8 mouse cellular contexts compared by ENCODE assay signal in genomic region chrX:133734984-133735383, GRCm38 (mm10). TPM values are rescaled to one million over a fixed set of nuclear protein-coding genes. Genes with fewer than 3 reads are reported as not detected.
A peak's percentile ranks its signal among the peaks of the same experiment; 100 is the strongest.
DNase-seq lines count a peak whose midpoint lies in the region; ATAC-seq and TF ChIP-seq lines count a peak whose summit lies in the region.

No protein-coding gene starts in this region.

- H3K4me3 ChIP-seq in liver, embryonic 12.5 days = no peak overlapping the region
- H3K4me3 ChIP-seq in kidney, postnatal 0 days (replicated peaks; ENCODE audit: low read depth, low read length) = no peak overlapping the region

- H3K4me2 ChIP-seq in liver, embryonic 12.5 days = no peak overlapping the region
- no peak overlapping the region for H3K4me2 ChIP-seq in kidney, postnatal 0 days (ENCODE audit: low read length)

- peak; percentile 15 for DNase-seq in CD4-positive, CD25-positive, alpha-beta regulatory T cell, adult 2 months (ENCODE audit: low read depth, low spot score)
- DNase-seq in liver = peak; percentile 5
- peak; percentile 6 for DNase-seq in brain, embryonic 14.5 days (ENCODE audit: low read depth)
- peak; percentile 18 for DNase-seq in kidney, postnatal 0 days (ENCODE audit: low spot score)
- DNase-seq in mesoderm, embryonic 11.5 days (ENCODE audit: low read depth, low spot score) = peak; percentile 26
- DNase-seq in Muller cell, postnatal 12 days (ENCODE audit: inconsistent ontology term) = no peak

- no peaks in the 10 kb centered on the region for H3K9me3 ChIP-seq in liver, embryonic 12.5 days (replicated peaks)
- no peaks in the 10 kb centered on the region for H3K9me3 ChIP-seq in kidney, postnatal 0 days (replicated peaks; ENCODE audit: low read length)

- H3K36me3 ChIP-seq in liver, embryonic 12.5 days = no peaks in the 10 kb centered on the region
- H3K36me3 ChIP-seq in kidney, postnatal 0 days (ENCODE audit: insufficient read depth, low read length) = no peaks in the 10 kb centered on the region

- no peak for ATAC-seq in CD4-positive, CD25-positive, alpha-beta regulatory T cell, adult 4 months
- ATAC-seq in liver, embryonic 12.5 days = no peak
- ATAC-seq in kidney, postnatal 0 days (replicated peaks; ENCODE audit: low FRiP score, low read depth) = no peak

- H3K27ac ChIP-seq in liver, embryonic 12.5 days = no peak overlapping the region
- H3K27ac ChIP-seq in kidney, postnatal 0 days = no peak overlapping the region

- TF ChIP-seq POLR2A in brain, embryonic 14.5 days (IDR thresholded peaks at IDR 0.05; ENCODE audit: borderline replicate concordance, extremely low read depth, insufficient read depth, insufficient read length, poor library complexity, severe bottlenecking) = no peak

- H3K9ac ChIP-seq in liver, embryonic 12.5 days = no peak overlapping the region
- no peak overlapping the region for H3K9ac ChIP-seq in kidney, postnatal 0 days (ENCODE audit: low read depth, low read length)

- H3K27me3 ChIP-seq in liver, embryonic 12.5 days (replicated peaks) = no peaks in the 10 kb centered on the region
- H3K27me3 ChIP-seq in kidney, postnatal 0 days (ENCODE audit: insufficient read depth, low read length) = no peaks in the 10 kb centered on the region

- 29% methylated on average over 6 of the region's 6 CpGs for WGBS in liver, embryonic 12.5 days (ENCODE audit: insufficient replicate concordance)
- WGBS in kidney, postnatal 0 days = 59% methylated on average over 6 of the region's 6 CpGs

- TF ChIP-seq CTCF in brain, embryonic 14.5 days (IDR thresholded peaks at IDR 0.05; ENCODE audit: borderline replicate concordance, extremely low read depth, insufficient read depth, insufficient read length) = peak; percentile 55; the same call in 1 of the 2 replicates
- TF ChIP-seq CTCF in kidney, postnatal 0 days (IDR thresholded peaks at IDR 0.05; ENCODE audit: low read depth) = peak; percentile 69

- no peaks in the 10 kb centered on the region for H3K4me1 ChIP-seq in liver, embryonic 12.5 days
- no peaks in the 10 kb centered on the region for H3K4me1 ChIP-seq in kidney, postnatal 0 days (replicated peaks; ENCODE audit: insufficient read depth, low read length)

RNA-seq across cellular contexts. Expression of gene Pcdh19, which starts 46.2 kb away (rescaled TPM):
- polyA plus RNA-seq in CD4-positive, CD25-positive, alpha-beta regulatory T cell, adult 4 months (2017; shearing (Covaris generic)) = not detected
- 0.14 and 0.21 TPM in 2 replicates for polyA plus RNA-seq in liver, embryonic 12.5 days (2016; fragmentation: Nextera tagmentation; extraction: Ambion mirVana)
- 15.2 and 24.4 TPM in 2 replicates for polyA plus RNA-seq in brain, embryonic 14.5 days (2012; rRNA removed)
- polyA plus RNA-seq in kidney, postnatal 0 days (2015; fragmentation: Nextera tagmentation; extraction: Ambion mirVana) = 2.0 and 2.4 TPM in 2 replicates
